Mouse (Mus musculus) cerebellum, adult 2 months (tissue): Measurements from ENCODE around the gene Cyp2b19. TPM values are rescaled to one million over a fixed set of nuclear protein-coding genes. Genes with fewer than 3 reads are reported as not detected.
"Not testable (repeated sequence)": the region's sequence is repeated elsewhere in the genome, so short reads cannot be mapped to it uniquely, and the experiment has no call there.

Experiments
- DNase-seq, 2 experiments: peaks; one replicate each; pipeline ENCODE4 v3.0.0; 2021
- H3K27ac ChIP-seq: fragments of 200-500 bp; 2 replicates; pipeline ENCODE4 v1.5.1; 2012; ENCODE audit warnings: low read length, control low read depth, inconsistent platforms; ENCODE audit not compliant: insufficient read depth
- H3K27me3 ChIP-seq: fragments of 200-500 bp; 2 replicates; pipeline ENCODE4 v1.6.1; 2012; ENCODE audit warnings: inconsistent platforms, mild to moderate bottlenecking, low read length, moderate library complexity; ENCODE audit not compliant: control insufficient read depth, insufficient read depth
- H3K4me1 ChIP-seq: fragments of 200-500 bp; 2 replicates; pipeline ENCODE4 v1.6.1; 2011; ENCODE audit warnings: low read length; ENCODE audit not compliant: control insufficient read depth, insufficient read depth
- H3K4me3 ChIP-seq: fragments of 200-500 bp; replicated peaks from 2 replicates; pipeline ENCODE3; 2011; ENCODE audit warnings: mild to moderate bottlenecking, low read depth, low read length, control low read depth; ENCODE audit not compliant: insufficient read depth
- CTCF ChIP-seq: fragments of 200-500 bp; IDR thresholded peaks from 2 replicates; pipeline ENCODE4 v1.5.1; 2011; ENCODE audit warnings: low read depth, mild to moderate bottlenecking, control low read depth, low read length, moderate library complexity, borderline replicate concordance; ENCODE audit not compliant: insufficient read depth
- POLR2A ChIP-seq: fragments of 200-500 bp; IDR thresholded peaks from 2 replicates; pipeline ENCODE4 v1.6.1; 2011; ENCODE audit warnings: low read length, control low read depth, borderline replicate concordance; ENCODE audit not compliant: insufficient read depth
- WGBS: fragments of 180-500 bp; shearing (Covaris S2); methylation state at CpG from one replicate; pipeline ENCODE4 v1.1.7; 2018; 5-methylcytosine and 5-hydroxymethylcytosine counted together
- polyA plus RNA-seq: library from polyadenylated mRNA; depleted of rRNA; stranded (reverse); fragments of >200 nt; gene quantifications from 2 replicates; pipeline ENCODE4 v1.2.3, GENCODE M21; 2012

Gene Cyp2b19
- polyA plus RNA-seq, 1 experiment = not detected

DNA sequence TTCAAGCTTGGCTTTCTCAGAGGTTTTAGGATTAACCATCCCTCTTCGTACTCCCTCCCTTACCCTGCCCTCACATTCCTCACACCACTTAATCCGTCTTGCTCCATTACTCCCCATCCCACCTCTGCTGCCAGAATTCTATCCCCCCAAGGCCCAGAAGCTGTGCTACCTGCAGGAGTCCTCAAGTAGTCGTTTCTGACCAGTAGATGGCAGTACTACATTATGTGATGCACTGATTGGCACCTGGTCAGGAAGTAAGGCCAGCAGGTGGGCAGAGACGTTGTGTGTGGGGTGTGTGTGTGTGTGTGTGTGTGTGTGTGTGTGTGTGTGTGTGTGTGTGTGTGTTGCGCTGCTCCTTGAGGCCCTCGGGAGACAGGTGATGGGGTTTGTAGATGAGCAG, 18.9 kb downstream of the Cyp2b19 start:
- 21% methylated on average over 6 of the region's 6 CpGs for WGBS
- no peaks in the 10 kb centered on the region; the same call in 1 of the 2 replicates for H3K27me3 ChIP-seq
- TF ChIP-seq CTCF = no peak
- no peak for TF ChIP-seq POLR2A
- H3K27ac ChIP-seq = no peak overlapping the region
- DNase-seq = no peak
- H3K4me1 ChIP-seq = no peaks in the 10 kb centered on the region
- no peak overlapping the region for H3K4me3 ChIP-seq

DNA sequence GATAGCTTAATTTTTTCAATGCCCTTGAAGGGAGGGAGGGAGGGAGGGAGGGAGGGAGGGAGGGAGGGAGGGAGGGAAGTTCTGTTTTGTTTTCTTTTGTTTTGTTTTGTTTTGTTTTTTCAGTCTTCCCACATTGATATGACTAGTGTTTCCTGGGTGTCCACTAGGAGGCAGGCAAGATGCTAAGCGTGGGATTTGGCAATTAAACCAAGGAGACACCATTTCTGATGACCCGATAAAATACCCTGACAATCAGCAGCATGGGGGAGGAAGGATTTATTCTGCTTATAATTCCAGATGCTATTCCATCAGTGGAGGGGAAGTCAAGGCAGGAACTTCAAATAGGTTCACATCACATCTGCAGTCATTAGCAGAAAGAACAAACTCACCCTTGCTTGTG, 20.9 kb downstream of the Cyp2b19 start:
- no peak for DNase-seq
- no peak for TF ChIP-seq CTCF
- no peak for TF ChIP-seq POLR2A
- H3K4me3 ChIP-seq = no peak overlapping the region
- H3K27me3 ChIP-seq = no peaks in the 10 kb centered on the region; the same call in 1 of the 2 replicates
- WGBS = 48% methylated on average over 2 of the region's 2 CpGs
- H3K27ac ChIP-seq = no peak overlapping the region
- no peaks in the 10 kb centered on the region for H3K4me1 ChIP-seq

DNA sequence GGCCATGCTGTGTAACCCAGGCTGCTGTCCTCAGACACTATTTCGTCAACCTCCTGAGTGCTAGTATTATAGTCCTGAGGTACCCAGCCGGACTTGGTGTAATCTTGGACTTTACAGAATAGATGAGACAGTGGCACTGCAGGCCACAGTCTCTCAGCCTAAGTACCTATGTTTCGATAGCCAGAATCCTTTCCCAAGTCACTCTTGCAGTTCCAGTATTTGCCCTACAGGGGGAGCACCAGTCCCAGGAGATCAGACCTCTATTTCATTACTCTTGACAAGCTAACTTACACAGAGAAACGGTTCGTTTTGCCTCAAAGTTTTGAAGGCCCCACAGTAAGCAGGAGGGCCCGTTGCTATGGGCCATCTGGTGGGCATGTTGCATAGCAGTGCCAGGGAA, 21.5 kb downstream of the Cyp2b19 start:
- H3K4me3 ChIP-seq = no peak overlapping the region
- no peak overlapping the region for H3K27ac ChIP-seq
- TF ChIP-seq CTCF = peak; percentile 19; the same call in 1 of the 2 replicates
- no peak for TF ChIP-seq POLR2A
- WGBS = 28% methylated on average over 6 of the region's 6 CpGs
- no peaks in the 10 kb centered on the region for H3K4me1 ChIP-seq
- no peaks in the 10 kb centered on the region; the same call in 1 of the 2 replicates for H3K27me3 ChIP-seq
- peak in 1 of 2 experiments; percentile 9 for DNase-seq

DNA sequence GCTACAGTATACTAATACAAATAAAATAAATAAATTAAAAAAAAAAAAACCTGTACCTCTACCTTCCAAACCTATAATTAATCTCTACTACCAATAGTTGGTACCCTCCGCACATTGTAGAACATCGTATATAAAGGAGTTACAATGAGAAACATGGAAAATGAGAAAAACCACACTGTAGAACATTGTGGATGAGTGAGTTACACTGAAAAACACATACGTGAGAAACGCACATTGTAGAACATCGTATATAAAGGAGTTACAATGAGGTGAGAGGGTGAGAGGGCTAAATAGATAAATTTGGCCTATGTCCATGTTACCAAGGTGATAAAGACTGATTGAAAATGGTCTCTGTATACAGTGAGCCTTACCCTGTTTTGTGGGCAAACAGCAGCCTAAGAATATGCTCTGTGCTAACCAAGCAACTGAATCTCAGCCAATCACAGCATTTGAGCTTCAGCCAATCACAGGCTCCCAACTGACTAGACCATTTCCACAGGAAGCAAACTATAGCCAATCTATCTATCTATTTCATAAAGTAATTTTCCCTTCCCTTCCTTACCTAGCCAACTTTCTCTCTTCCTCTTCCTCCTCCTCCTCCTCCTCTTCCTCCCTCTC, 23.0 kb downstream of the Cyp2b19 start:
- Histone ChIP-seq H3K4me1 (no peaks in the 10 kb centered on the region), H3K27me3 (no peaks in the 10 kb centered on the region; the same call in 1 of the 2 replicates), H3K27ac (no peak overlapping the region), H3K4me3 (no peak overlapping the region)
- WGBS = 78% methylated on average over 5 of the region's 5 CpGs
- no peak for TF ChIP-seq POLR2A
- TF ChIP-seq CTCF = no peak
- DNase-seq = no peak

DNA sequence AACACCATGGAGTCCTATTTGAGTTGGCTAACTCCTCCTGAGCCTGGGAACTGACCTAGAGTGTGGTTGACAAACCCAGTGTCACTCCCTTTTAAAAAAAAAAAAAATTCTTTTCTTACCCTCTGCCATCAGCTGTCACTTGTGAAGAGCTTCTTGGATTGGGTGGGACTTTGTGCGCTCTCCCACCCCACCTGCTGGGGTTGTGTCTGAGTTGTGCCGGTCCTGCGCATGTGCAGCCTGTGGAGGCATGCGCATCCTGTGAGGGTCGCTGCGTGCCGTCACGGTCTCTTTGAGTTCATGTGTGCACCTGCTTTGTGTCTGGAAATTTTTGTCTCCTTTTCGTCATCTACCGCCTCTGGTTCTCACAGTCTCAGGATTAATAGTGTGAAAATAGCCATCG, 23.6 kb downstream of the Cyp2b19 start:
- 3% methylated on average over 11 of the region's 11 CpGs for WGBS
- TF ChIP-seq CTCF (no peak), POLR2A (no peak)
- Histone ChIP-seq H3K4me1 (no peaks in the 10 kb centered on the region), H3K27me3 (no peaks in the 10 kb centered on the region; the same call in 1 of the 2 replicates), H3K4me3 (no peak overlapping the region), H3K27ac (no peak overlapping the region)
- no peak for DNase-seq

DNA sequence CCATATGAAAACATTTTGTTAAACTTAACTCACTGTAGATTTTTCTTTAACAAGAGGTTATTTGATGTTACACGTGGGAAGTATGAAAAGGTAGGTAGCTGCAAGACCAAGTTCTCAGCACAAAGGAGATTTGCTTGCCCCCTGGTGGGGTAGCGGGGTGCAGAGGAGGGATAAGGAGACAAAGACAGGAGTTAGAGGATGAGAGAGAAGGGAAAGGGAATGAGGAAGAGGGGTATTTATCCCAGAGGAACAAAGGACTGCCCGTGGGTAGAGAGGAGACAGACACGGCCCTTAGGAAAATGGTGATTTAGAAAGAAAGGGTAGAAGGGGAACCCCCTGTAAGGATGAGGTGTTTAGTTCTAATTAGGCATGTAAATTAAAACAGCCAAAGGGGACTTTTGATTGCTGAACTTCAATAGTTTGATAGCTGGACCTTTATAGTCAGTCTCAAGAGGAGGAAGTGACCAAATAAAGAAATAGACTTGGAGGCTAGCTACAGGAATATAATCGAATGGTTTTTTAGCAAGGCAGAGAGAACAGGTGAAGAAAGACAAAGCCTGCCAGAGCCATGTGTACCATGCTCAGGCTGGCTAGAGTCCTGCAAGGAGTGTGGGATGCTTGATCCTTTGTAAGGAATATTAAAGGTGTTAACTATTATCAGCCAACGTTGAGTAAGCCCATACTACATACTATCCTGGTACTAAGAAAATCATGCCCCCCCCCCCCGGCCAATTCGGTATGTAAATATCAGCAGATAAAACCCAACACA, 24.2 kb downstream of the Cyp2b19 start:
- no peaks in the 10 kb centered on the region for H3K4me1 ChIP-seq
- TF ChIP-seq CTCF (no peak), POLR2A (no peak)
- H3K27ac ChIP-seq = no peak overlapping the region
- no peak overlapping the region for H3K4me3 ChIP-seq
- H3K27me3 ChIP-seq = no peaks in the 10 kb centered on the region; the same call in 1 of the 2 replicates
- WGBS = 13% methylated on average over 8 of the region's 8 CpGs
- DNase-seq = no peak

DNA sequence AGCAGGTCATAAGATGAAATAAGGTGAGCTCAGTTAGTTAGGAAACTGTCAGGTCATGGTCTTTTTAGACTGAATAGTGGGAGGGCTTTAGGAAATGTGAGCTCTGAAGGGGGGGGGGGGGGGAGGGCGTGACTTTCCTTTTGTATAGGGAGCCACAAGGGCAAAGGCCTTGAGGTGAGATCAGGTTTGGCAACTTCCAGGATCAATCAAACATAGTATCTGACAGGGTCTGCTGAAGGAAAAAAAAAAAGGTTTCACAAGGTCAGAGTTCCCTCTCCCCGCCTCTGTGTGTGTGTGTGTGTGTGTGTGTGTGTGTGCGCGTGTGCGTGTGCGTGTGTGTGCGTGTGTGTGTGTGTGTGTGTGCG, 24.8 kb downstream of the Cyp2b19 start:
- Histone ChIP-seq H3K27ac (no peak overlapping the region), H3K4me3 (no peak overlapping the region), H3K27me3 (no peaks in the 10 kb centered on the region; the same call in 1 of the 2 replicates), H3K4me1 (no peaks in the 10 kb centered on the region)
- 10% methylated on average over 5 of the region's 8 CpGs for WGBS
- no peak for TF ChIP-seq CTCF
- TF ChIP-seq POLR2A = no peak
- DNase-seq = no peak

DNA sequence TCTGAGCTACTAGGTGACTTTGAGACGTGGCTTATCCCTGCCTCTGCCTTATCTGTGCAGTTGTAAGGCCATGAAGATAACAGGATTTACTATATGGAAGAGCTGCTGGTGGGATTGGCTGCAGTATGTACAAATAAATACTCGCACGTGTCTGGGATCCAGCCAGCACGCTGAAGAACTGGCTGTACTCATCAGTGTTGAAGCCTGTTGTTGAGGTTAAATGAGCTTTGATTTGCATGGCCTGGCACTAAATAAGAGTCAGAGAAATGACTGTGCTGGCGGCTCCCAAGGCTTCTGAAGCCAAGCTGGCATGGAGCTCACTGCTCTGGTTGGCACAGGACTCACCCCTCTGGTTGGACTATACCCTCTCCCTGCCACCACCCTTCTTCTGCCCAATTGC, 26.2 kb downstream of the Cyp2b19 start:
- Histone ChIP-seq H3K4me1 (no peaks in the 10 kb centered on the region), H3K27ac (no peak overlapping the region), H3K4me3 (no peak overlapping the region), H3K27me3 (no peaks in the 10 kb centered on the region; the same call in 1 of the 2 replicates)
- peak in 1 of 2 experiments; percentile 3 for DNase-seq
- 39% methylated on average over 5 of the region's 5 CpGs for WGBS
- TF ChIP-seq POLR2A (no peak), CTCF (no peak)

DNA sequence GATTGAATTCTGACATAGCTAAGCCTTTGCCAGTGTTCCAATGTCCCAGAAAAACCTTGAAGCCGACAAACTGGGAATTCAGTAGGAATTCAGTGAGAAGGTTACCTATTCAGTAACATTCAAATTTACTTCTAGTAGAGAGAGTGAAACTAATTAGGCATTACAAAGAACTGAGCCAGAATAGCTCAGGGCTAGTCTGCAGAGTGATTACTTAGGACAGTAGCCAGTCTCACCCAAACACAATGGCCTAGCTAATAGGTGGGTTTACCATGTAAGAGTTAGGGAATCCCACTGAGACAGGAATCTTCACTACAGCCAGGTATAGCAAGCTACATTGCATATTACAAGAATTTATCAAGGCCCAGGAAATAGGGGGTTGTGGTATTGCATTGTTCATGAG, 29.1 kb downstream of the Cyp2b19 start:
- H3K4me3 ChIP-seq, H3K27ac ChIP-seq, DNase-seq, H3K4me1 ChIP-seq, H3K27me3 ChIP-seq: not testable (repeated sequence)
- 53% methylated on average over 1 of the region's 1 CpGs for WGBS
